Mouse (Mus musculus) megakaryocyte, embryonic 14.5 days (primary cell): Measurements from ENCODE around the gene Gm21974.

Source experiments
- FLI1 ChIP-seq: IDR thresholded peaks from 2 replicates; pipeline ENCODE4 v1.6.1; 2012; ENCODE audit warnings: low read length, inconsistent platforms, mixed read lengths
- GATA1 ChIP-seq: IDR thresholded peaks from 3 replicates; pipeline ENCODE4 v1.6.1; 2012; ENCODE audit warnings: mixed read lengths, low read length, inconsistent platforms, borderline replicate concordance

DNA sequence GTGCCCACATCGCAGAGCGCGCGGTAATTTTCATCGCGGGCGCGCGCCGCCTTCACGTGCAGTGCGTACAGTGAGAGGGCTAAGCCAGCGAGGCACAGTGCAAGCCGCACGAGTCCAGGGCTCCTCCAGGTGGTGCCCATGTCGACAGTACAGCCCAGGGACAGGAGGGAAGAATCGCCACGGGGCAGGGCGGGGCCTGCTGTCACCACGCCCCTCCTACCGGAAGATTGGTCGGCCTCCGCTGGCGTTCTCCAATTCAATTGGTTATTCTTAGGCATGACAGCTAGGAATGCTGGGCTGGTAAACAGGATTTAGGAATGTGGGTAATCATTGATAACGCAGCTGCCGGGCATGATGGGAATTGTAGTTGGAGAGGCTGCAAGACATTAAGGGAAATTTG is at the start of gene Gm21974, which contains the start of gene Vkorc1:
- TF ChIP-seq GATA1 (peak; percentile 54; the same call in 1 of the 3 replicates), FLI1 (no peak)
